Mouse (Mus musculus): ENCODE measurements around the gene Mfsd4b1. TPM values are rescaled to one million over a fixed set of nuclear protein-coding genes. Genes with fewer than 3 reads are reported as not detected.

The Mfsd4b1 gene
- polyA plus RNA-seq, 1 experiment from 2014 or later = 1.5 TPM

GRCm38 (mm10) chr10:39991155-39991554 is 33.9 kb downstream of the Mfsd4b1 start:
- Histone ChIP-seq H3K27ac (ENCODE audit: low read depth, low read length) (no peak overlapping the region), H3K4me2 (replicated peaks; ENCODE audit: low read depth, low read length) (no peak overlapping the region), H3K4me1 (ENCODE audit: control insufficient read depth, insufficient read depth, low read length) (no peaks in the 10 kb centered on the region), H3K9me3 (ENCODE audit: control insufficient read depth, low read length) (peaks cover 6% of the 10 kb centered on the region), H3K4me3 (ENCODE audit: low read length) (no peak overlapping the region), H3K9ac (ENCODE audit: low read depth, low read length) (no peak overlapping the region), H3K36me3 (ENCODE audit: control insufficient read depth, insufficient read depth, low read length) (no peaks in the 10 kb centered on the region), H3K27me3 (ENCODE audit: control insufficient read depth, insufficient read depth, low read length) (no peaks in the 10 kb centered on the region)
- 61% methylated on average over 4 of the region's 4 CpGs for whole genome bisulfite sequencing
- ATAC-seq (ENCODE audit: low FRiP score, low TSS enrichment) = no peak

DNA sequence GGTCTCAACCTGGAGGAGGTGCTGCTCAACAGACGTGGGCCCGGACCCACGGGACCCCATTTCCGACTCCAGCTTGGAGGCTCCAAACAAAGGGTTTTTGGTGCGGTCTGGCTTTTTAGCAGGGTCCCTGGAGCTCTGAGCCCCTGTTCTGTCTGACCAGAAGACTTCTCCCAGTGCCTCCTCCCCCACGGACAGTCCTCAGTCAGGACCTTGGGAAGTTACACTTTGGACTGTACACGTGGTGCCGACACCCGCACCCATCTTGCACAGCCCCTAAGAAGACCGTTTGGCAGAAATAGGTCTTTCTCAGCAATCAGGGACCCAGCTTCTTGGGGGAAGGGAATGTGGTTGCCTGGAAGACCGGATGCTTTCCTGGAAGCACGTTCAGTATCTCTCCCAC is 38.6 kb downstream of the Mfsd4b1 start, which contains the start of gene Mfsd4b5:
TSS of gene Mfsd4b5 (minus strand) at position 181 of the 400 bp plus-strand sequence.
- H3K4me1 ChIP-seq (ENCODE audit: control insufficient read depth, insufficient read depth, low read length) = no peaks in the 10 kb centered on the region
- ATAC-seq (ENCODE audit: low FRiP score, low TSS enrichment) = no peak
- no peak within 1 kb of the TSS for H3K4me2 ChIP-seq (replicated peaks; ENCODE audit: low read depth, low read length)
- no peaks in the 10 kb centered on the region for H3K27me3 ChIP-seq (ENCODE audit: control insufficient read depth, insufficient read depth, low read length)
- no peaks in the 10 kb centered on the region for H3K36me3 ChIP-seq (ENCODE audit: control insufficient read depth, insufficient read depth, low read length)
- 87% methylated on average over 12 of the region's 12 CpGs for WGBS
- H3K9ac ChIP-seq (ENCODE audit: low read depth, low read length) = no peak within 1 kb of the TSS
- no peak within 1 kb of the TSS for H3K27ac ChIP-seq (ENCODE audit: low read depth, low read length)
- H3K9me3 ChIP-seq (ENCODE audit: control insufficient read depth, low read length) = no peaks in the 10 kb centered on the region
- H3K4me3 ChIP-seq (ENCODE audit: low read length) = no peak within 1 kb of the TSS

DNA sequence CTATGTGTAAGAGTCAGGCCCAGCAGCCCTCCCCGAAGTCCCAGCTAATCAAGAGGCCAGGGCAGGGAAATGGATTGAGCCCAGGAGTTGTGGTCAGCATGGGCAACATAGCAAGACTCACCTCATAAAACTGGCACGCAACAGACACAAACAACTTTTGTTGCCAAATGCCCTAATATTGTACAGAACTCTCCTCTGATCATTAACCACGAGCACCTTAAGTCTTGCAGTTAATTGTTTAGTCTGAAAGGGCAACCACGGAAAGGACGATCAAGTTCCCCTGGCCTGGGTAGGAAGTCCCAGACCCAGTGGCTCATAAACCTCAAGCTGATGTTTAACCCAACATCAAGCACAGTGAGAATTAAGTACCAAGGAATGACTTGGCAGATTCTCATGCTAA is 42.5 kb downstream of the Mfsd4b1 start:
- H3K27me3 ChIP-seq (ENCODE audit: control insufficient read depth, insufficient read depth, low read length) = no peaks in the 10 kb centered on the region
- 44% methylated on average over 5 of the region's 5 CpGs for WGBS
- peak; percentile 89 for ATAC-seq (ENCODE audit: low FRiP score, low TSS enrichment)

GRCm38 (mm10) chr10:39978231-39978630 is 46.8 kb downstream of the Mfsd4b1 start:
- no peak for ATAC-seq (ENCODE audit: low FRiP score, low TSS enrichment)
- no peak overlapping the region for H3K4me3 ChIP-seq (ENCODE audit: low read length)
- 93% methylated on average over 1 of the region's 1 CpGs for WGBS

More for the DNA sequence above, 42.5 kb downstream of the Mfsd4b1 start:
- H3K4me1 ChIP-seq (ENCODE audit: control insufficient read depth, insufficient read depth, low read length) = no peaks in the 10 kb centered on the region
- no peak overlapping the region for H3K9ac ChIP-seq (ENCODE audit: low read depth, low read length)
- no peak overlapping the region for H3K4me2 ChIP-seq (replicated peaks; ENCODE audit: low read depth, low read length)
- H3K36me3 ChIP-seq (ENCODE audit: control insufficient read depth, insufficient read depth, low read length) = no peaks in the 10 kb centered on the region
- H3K27ac ChIP-seq (ENCODE audit: low read depth, low read length) = no peak overlapping the region
- no peak overlapping the region for H3K4me3 ChIP-seq (ENCODE audit: low read length)
- peaks cover 7% of the 10 kb centered on the region; the same call in 1 of the 2 replicates for H3K9me3 ChIP-seq (ENCODE audit: control insufficient read depth, low read length)

DNA sequence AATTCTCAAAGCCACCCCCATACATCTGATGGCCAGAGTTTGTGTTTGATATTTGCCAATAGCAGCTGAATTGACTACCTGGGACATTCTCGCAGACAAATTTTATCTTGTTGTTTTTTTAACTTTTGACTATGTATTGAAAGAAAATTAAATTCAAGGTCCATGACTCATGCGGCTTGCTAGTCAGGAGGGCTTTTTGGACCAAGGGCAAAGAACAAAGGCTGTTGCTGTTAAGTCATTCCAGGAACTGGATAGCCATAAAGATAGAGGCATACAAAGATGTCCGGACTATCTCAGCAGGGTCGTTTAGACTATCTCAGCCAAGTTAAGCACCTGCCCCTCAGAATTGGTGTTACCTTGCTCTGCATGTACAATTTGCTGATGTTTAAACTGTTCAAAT is 47.7 kb downstream of the Mfsd4b1 start:
- H3K27ac ChIP-seq (ENCODE audit: low read depth, low read length) = no peak overlapping the region
- H3K36me3 ChIP-seq (ENCODE audit: control insufficient read depth, insufficient read depth, low read length) = no peaks in the 10 kb centered on the region
- no peak for ATAC-seq (ENCODE audit: low FRiP score, low TSS enrichment)
- no peak overlapping the region for H3K9ac ChIP-seq (ENCODE audit: low read depth, low read length)
- H3K4me3 ChIP-seq (ENCODE audit: low read length) = no peak overlapping the region
- H3K4me2 ChIP-seq (replicated peaks; ENCODE audit: low read depth, low read length) = no peak overlapping the region
- peaks cover 10% of the 10 kb centered on the region; the same call in 1 of the 2 replicates for H3K9me3 ChIP-seq (ENCODE audit: control insufficient read depth, low read length)
- 97% methylated on average over 4 of the region's 4 CpGs for WGBS
- H3K27me3 ChIP-seq (ENCODE audit: control insufficient read depth, insufficient read depth, low read length) = no peaks in the 10 kb centered on the region
- H3K4me1 ChIP-seq (ENCODE audit: control insufficient read depth, insufficient read depth, low read length) = no peaks in the 10 kb centered on the region

More at GRCm38 (mm10) chr10:39978231-39978630, 46.8 kb downstream of the Mfsd4b1 start:
- Histone ChIP-seq H3K36me3 (ENCODE audit: control insufficient read depth, insufficient read depth, low read length) (no peaks in the 10 kb centered on the region), H3K4me1 (ENCODE audit: control insufficient read depth, insufficient read depth, low read length) (no peaks in the 10 kb centered on the region), H3K9me3 (ENCODE audit: control insufficient read depth, low read length) (peaks cover 10% of the 10 kb centered on the region; the same call in 1 of the 2 replicates), H3K27ac (ENCODE audit: low read depth, low read length) (no peak overlapping the region), H3K27me3 (ENCODE audit: control insufficient read depth, insufficient read depth, low read length) (no peaks in the 10 kb centered on the region), H3K4me2 (replicated peaks; ENCODE audit: low read depth, low read length) (no peak overlapping the region), H3K9ac (ENCODE audit: low read depth, low read length) (no peak overlapping the region)

- Histone ChIP-seq H3K9ac (ENCODE audit: low read depth, low read length) (no peak overlapping the region), H3K27ac (ENCODE audit: low read depth, low read length) (no peak overlapping the region), H3K36me3 (ENCODE audit: control insufficient read depth, insufficient read depth, low read length) (no peaks in the 10 kb centered on the region), H3K27me3 (ENCODE audit: control insufficient read depth, insufficient read depth, low read length) (no peaks in the 10 kb centered on the region), H3K4me1 (ENCODE audit: control insufficient read depth, insufficient read depth, low read length) (no peaks in the 10 kb centered on the region), H3K4me3 (ENCODE audit: low read length) (no peak overlapping the region), H3K9me3 (ENCODE audit: control insufficient read depth, low read length) (peaks cover 10% of the 10 kb centered on the region; the same call in 1 of the 2 replicates), H3K4me2 (replicated peaks; ENCODE audit: low read depth, low read length) (no peak overlapping the region)
- 44% methylated on average over 2 of the region's 2 CpGs for WGBS
- no peak for ATAC-seq (ENCODE audit: low FRiP score, low TSS enrichment)
Observed at GRCm38 (mm10) chr10:39975771-39976170, 49.3 kb downstream of the Mfsd4b1 start.

DNA sequence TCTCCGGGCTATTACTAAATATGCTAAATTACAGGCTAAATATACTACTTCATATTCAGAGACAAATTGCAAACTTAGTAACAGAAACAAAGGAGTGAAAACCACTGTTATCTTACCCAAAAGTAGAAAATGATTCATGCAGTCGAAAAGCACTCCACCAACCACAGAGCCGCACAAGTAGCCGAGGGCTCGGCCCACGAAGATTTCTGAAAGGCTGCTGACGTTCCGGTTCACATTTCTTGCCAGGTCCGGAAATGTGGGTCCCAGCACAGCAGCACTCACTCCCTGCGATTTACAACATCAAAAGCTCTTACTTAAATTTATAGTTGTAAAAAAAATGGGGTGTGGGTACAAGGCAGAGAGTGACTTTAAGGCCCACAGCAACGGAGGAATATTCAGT is 50.1 kb downstream of the Mfsd4b1 start:
- Histone ChIP-seq H3K9me3 (ENCODE audit: control insufficient read depth, low read length) (peaks cover 10% of the 10 kb centered on the region; the same call in 1 of the 2 replicates), H3K9ac (ENCODE audit: low read depth, low read length) (no peak overlapping the region), H3K27me3 (ENCODE audit: control insufficient read depth, insufficient read depth, low read length) (no peaks in the 10 kb centered on the region), H3K4me2 (replicated peaks; ENCODE audit: low read depth, low read length) (no peak overlapping the region), H3K27ac (ENCODE audit: low read depth, low read length) (no peak overlapping the region), H3K4me3 (ENCODE audit: low read length) (no peak overlapping the region), H3K36me3 (ENCODE audit: control insufficient read depth, insufficient read depth, low read length) (no peaks in the 10 kb centered on the region), H3K4me1 (ENCODE audit: control insufficient read depth, insufficient read depth, low read length) (no peaks in the 10 kb centered on the region)
- no peak for ATAC-seq (ENCODE audit: low FRiP score, low TSS enrichment)
- 46% methylated on average over 11 of the region's 11 CpGs for WGBS

- Histone ChIP-seq H3K9ac (ENCODE audit: low read depth, low read length) (no peak overlapping the region), H3K9me3 (ENCODE audit: control insufficient read depth, low read length) (no peaks in the 10 kb centered on the region), H3K4me3 (ENCODE audit: low read length) (no peak overlapping the region), H3K4me2 (replicated peaks; ENCODE audit: low read depth, low read length) (no peak overlapping the region), H3K27ac (ENCODE audit: low read depth, low read length) (no peak overlapping the region), H3K4me1 (ENCODE audit: control insufficient read depth, insufficient read depth, low read length) (no peaks in the 10 kb centered on the region), H3K36me3 (ENCODE audit: control insufficient read depth, insufficient read depth, low read length) (no peaks in the 10 kb centered on the region), H3K27me3 (ENCODE audit: control insufficient read depth, insufficient read depth, low read length) (no peaks in the 10 kb centered on the region)
- 90% methylated on average over 3 of the region's 3 CpGs for WGBS
- no peak for ATAC-seq (ENCODE audit: low FRiP score, low TSS enrichment)
Observed at GRCm38 (mm10) chr10:39967512-39967911, 57.6 kb downstream of the Mfsd4b1 start.

DNA sequence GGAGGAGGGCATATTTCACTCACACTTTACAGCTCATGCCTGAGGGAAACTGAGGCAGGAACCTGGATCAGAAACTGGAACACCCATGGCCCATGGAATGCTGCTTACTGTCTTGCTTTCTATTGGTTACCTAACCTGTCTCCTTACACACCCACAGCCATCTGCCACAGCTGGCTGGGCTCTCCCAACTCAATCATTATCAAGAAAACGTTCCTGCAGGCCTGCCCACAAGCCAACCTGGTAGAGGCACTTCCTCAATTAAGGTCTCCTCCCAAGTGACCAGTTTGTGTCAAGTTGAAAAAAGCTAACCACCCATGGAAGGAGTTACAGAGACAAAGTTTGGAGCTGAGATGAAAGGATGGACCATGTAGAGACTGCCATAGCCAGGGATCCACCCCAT is 63.2 kb downstream of the Mfsd4b1 start:
- Histone ChIP-seq H3K27ac (ENCODE audit: low read depth, low read length) (no peak overlapping the region), H3K36me3 (ENCODE audit: control insufficient read depth, insufficient read depth, low read length) (no peaks in the 10 kb centered on the region), H3K4me3 (ENCODE audit: low read length) (no peak overlapping the region), H3K9ac (ENCODE audit: low read depth, low read length) (no peak overlapping the region), H3K4me2 (replicated peaks; ENCODE audit: low read depth, low read length) (no peak overlapping the region), H3K27me3 (ENCODE audit: control insufficient read depth, insufficient read depth, low read length) (no peaks in the 10 kb centered on the region), H3K4me1 (ENCODE audit: control insufficient read depth, insufficient read depth, low read length) (no peaks in the 10 kb centered on the region), H3K9me3 (ENCODE audit: control insufficient read depth, low read length) (no peaks in the 10 kb centered on the region)
- WGBS = 34% methylated on average over 1 of the region's 1 CpGs
- no peak for ATAC-seq (ENCODE audit: low FRiP score, low TSS enrichment)

All from kidney, embryonic 14.5 days (tissue).